Mouse (Mus musculus) liver, embryonic 14.5 days (tissue): ENCODE measurements around the gene Serpina1b.

Experiments
- CTCF ChIP-seq: IDR thresholded peaks from 2 replicates; pipeline ENCODE4 v1.5.1; 2016; ENCODE audit warnings: antibody characterized with exemption, low read depth, control low read depth
- EP300 ChIP-seq: IDR thresholded peaks from 2 replicates; pipeline ENCODE4 v1.6.1; 2016; ENCODE audit warnings: antibody characterized with exemption, low read depth

GRCm38 (mm10) chr12:103706113-103706512, 124.1 kb downstream of the Serpina1b start:
- TF ChIP-seq CTCF, result no peak
- no peak for TF ChIP-seq EP300
